Mouse (Mus musculus) MEL-GATA-1-ER (cell line): ENCODE results near the gene Bri3bp.
"Not testable (repeated sequence)": the region's sequence is repeated elsewhere in the genome, so short reads cannot be mapped to it uniquely, and the experiment has no call there.

ENCODE experiments used
- DNase-seq: peaks from one replicate; pipeline ENCODE4 v3.0.0-alpha.2; 2012; ENCODE audit warnings: low read depth; ENCODE audit errors: extremely low read depth

The Bri3bp gene

GRCm38 (mm10) chr5:125441234-125442114, at the start of gene Bri3bp:
Gene Bri3bp, plus strand, starts transcription at chr5:125441568.
- peak; percentile 36 for DNase-seq

DNA sequence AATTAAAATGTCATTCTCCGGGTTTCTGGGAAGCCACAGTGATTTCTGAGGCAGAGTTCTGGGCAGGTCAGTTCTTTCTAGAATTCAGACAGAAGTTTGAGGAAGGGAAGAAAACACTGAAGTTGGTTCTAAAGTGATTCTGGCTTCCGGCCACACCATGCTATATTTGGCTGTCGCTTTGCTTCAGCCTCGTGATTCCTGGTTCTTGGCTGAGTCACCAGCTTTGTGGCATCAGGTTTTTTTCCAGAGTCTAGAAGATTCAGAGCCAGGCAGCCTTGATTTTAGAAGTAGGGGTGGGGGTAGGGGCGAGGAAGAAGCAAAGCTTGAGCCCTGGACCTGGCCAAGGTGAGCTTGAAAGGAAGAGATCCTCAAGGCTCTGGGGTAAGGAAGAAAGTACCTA, 49.8 kb upstream of the Bri3bp start:
- no peak for DNase-seq

GRCm38 (mm10) chr5:125392176-125392575, 49.2 kb upstream of the Bri3bp start:
- not testable (repeated sequence) for DNase-seq

GRCm38 (mm10) chr5:125392618-125392976, 48.8 kb upstream of the Bri3bp start:
- DNase-seq, result no peak

DNA sequence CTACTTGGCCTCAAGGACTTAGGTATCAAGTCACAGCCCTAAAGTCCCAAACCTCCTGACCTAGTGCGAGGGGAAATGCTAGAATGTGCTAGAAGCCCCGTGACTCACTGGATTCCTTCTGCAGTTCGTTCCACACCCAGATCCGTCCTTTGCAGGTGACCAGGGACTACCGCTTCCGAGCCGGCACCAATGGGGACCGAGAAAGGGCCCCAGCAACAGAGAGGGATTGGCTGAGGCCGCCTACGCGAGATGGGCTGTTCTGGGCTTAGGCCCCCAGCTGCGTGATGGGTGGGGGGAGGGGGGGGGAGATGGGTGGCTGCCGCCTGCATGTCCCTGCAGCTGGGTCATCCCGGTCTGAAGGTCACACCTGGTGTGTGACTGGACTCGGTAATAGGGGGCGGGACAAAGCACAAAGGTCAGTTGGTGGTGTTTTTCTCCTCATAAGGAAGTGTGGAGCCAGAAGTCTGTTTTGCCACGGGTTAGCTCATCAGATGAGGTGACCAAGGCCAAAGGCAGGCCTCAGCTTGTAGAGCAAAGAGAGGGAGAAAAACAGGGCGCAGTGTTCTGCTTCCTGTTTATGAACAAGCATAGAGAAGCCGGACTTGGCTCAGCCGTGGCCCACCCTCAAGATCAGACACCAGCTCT, 48.3 kb upstream of the Bri3bp start:
- peak; percentile 98 for DNase-seq

DNA sequence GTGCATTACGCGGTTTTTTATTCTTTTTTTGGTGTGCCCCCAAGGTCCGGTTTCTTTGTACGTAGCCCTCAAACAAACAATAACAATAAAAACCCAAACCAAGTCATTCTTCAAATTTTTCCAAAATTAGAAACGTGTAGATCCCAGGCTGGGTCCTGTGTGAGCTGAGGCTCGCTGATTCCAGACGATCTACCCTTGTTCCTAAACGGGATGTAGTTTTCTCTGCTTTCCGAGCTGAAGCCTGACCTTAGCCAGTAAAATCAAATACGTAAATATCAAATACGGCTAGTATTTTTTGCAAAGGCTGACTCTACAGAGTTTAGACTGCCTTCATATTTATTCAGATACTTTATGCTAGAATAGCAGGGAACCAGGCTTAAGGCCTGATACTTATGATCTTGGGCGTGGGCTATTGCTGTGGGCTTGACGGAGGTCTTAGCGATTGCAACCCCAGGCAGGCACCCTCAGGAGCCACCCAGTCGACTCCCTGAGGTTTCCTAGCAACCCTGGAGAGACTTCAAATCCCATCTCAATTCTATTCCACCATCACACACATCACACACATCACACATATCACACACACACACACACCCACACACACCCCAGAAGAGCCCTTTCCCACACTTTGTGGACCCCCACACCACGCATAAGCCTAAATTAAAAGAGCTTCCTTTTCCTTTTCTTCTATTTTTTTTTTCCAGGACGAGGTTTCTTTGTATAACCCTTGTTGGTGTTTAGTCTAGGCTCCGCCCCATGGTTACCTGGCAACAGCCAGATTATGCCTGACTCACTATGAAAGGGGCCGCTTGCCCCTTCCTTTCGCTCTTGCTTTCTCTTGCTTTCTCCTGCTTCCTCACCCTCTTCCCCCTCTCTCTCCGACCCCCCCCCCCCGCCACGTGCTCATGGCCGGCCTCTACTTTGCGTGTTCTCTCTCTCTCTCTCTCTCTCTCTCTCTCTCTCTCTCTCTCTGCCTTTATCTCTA, 47.5 kb upstream of the Bri3bp start:
- DNase-seq, result peak; percentile 94

- DNase-seq, result no peak
Observed at GRCm38 (mm10) chr5:125395008-125395407, 46.4 kb upstream of the Bri3bp start.

- no peak for DNase-seq
Observed at GRCm38 (mm10) chr5:125400903-125401302, 40.5 kb upstream of the Bri3bp start.

DNA sequence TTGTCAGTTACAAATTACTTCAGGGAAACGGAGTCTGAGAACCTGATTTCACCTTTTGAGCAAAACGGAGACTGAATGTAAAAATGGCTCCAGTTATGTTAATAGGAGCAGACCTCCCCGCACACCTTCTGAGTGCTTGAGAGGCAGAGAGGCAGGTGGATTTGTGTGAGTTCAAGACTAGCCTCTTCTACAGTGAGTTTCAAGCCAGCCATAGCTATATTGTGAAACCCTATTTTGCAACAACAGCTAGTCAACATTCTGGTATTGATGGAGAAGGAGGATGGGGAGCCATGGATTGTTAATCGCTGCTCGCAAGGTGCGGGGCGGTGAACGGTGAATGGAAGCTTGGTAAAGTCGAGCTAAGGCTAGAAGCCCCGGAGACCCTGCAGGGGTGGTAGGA, 38.9 kb upstream of the Bri3bp start:
- DNase-seq, result no peak

DNA sequence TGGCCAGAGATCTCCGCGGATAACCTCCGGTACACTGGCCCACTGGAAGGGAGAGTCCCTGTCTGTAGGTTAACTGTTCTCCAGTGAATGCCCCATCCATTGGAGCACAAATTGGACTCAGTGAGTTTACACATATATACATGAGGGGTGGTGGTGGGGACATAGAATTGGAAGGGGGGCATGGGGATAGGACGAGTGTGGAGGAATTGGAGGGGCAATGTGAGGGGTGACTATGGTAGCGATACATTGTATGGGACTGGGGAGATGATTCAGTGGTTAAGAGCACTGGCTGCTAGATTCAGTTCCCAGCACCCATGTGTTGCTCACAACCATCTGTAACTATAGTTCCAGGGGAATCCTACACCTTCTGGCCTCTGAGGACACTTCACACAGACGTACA, 38.4 kb upstream of the Bri3bp start:
- DNase-seq, result no peak

DNA sequence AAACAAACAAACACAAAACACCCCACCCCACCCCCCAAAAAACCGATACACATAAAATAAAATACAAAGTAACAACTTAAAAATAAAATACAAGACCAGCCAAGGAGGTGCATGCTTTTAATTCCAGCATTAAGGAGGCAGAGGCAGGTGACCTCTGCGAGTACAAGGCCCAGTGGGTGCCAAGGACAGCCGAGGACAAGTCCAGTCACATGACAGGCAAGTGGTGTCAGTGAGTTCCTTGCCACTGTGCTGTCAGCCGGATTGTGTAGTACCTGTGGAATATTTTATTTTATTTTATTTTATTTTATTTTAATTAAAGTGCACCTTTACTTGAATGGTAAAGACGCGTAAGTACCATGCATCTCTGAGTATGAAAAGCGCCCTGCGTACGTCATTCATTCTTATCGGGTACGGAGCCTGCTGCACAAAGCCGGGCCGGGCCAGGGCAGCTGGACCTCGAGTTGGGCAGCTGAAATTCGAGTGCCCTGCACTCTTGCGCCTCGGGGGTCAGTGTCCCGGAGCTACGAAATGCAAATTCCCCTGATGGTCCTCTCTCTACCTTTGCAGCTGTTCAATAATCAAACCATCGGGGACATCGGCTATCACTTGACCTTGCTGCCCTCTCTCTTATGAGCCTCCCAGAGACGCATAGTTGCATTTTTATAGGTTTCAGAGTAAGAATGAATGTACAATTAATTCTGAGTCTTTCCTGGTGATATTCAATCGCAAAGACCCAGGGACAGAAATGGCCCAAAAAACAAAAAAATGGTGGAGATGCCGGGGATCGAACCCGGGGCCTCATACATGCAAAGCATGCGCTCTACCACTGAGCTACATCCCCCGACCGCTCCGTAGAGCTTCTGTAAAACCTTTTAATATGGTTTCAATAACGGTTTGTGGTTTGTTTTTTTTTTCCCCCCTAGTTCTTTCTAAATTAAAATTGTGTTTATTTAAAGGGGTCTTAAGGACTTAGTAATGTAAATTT, 37.6 kb upstream of the Bri3bp start:
- no peak for DNase-seq

DNA sequence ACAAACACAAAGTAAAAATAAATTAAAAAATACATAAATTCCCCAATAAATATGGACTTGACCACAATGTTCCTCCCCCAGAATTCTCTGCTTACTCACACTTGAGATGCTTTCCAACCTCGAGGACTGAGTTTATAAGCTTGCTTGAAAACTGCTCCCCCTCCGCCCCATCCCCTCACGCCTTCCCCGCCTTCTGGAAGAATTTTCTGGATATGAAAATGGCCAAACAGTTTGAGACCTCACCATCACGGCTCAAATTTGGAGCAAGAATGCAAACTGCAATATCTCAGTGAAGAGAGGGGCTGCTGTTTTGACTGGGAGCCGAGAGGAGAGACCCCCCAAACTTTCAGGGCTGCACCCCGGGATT, 36.8 kb upstream of the Bri3bp start:
- no peak for DNase-seq

- peak; percentile 72 for DNase-seq
Observed at GRCm38 (mm10) chr5:125404903-125405545, 36.3 kb upstream of the Bri3bp start.

DNA sequence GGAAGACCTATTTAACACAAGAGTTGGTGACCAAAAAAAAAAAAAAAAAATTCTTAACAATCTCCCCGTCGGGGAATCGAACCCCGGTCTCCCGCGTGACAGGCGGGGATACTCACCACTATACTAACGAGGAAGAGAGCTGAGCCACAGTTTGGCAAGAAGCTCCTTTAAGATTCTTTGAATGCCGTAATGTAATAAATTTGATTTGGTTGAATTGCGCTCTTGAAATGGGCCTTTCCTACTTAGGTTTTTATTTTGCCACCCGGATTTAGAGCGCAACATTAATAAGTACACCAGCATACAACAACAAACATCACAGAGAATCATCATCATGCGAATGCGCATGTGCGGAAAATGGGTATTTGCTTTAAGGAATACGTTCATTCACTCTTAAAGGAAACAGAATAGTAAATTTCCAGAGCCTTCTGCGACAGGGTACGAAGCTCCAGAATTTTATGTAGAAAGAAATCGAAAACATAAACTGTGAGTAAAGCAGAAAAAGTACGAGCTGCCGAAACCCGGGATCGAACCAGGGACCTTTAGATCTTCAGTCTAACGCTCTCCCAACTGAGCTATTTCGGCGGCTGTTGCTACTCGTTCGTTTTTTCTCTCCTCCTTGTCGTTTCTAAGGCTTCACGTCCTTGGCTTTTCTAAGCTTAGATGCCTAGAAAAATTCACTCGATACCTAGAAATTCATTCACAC, 35.7 kb upstream of the Bri3bp start:
- no peak for DNase-seq

GRCm38 (mm10) chr5:125406322-125407016, 34.9 kb upstream of the Bri3bp start:
- no peak for DNase-seq

- no peak for DNase-seq
Observed at GRCm38 (mm10) chr5:125407020-125407830, 34.1 kb upstream of the Bri3bp start.

- DNase-seq, result no peak
Observed at GRCm38 (mm10) chr5:125407910-125408575, 33.3 kb upstream of the Bri3bp start.
